Mouse (Mus musculus) intestine, embryonic 16.5 days (tissue): ENCODE results near the gene Unc45a. TPM values are rescaled to one million over a fixed set of nuclear protein-coding genes. Genes with fewer than 3 reads are reported as not detected.
A peak's percentile ranks its signal among the peaks of the same experiment; 100 is the strongest.

Source experiments
- ATAC-seq: fragments of 200-750 bp; cut with Nextera tagmentation; 2 replicates; pipeline ENCODE4 v1.8.0; 2017; ENCODE audit warnings: moderate TSS enrichment, moderate library complexity
- H3K27ac ChIP-seq: fragments of 300-500 bp; sonication (generic); 2 replicates; pipeline ENCODE4 v1.5.1; 2014; ENCODE audit warnings: mild to moderate bottlenecking, low read length
- H3K27me3 ChIP-seq: fragments of 300-500 bp; sonication (generic); replicated peaks from 2 replicates; pipeline ENCODE4 v1.6.1; 2014; ENCODE audit warnings: low read length, control low read depth, mixed read lengths; ENCODE audit not compliant: control insufficient read depth, insufficient read depth
- H3K36me3 ChIP-seq: fragments of 300-500 bp; sonication (generic); 2 replicates; pipeline ENCODE4 v1.6.1; 2014; ENCODE audit warnings: low read length, control low read depth; ENCODE audit not compliant: control insufficient read depth, insufficient read depth
- H3K4me1 ChIP-seq: fragments of 300-500 bp; sonication (generic); 2 replicates; pipeline ENCODE4 v1.6.1; 2014; ENCODE audit warnings: low read length, control low read depth, mixed read lengths; ENCODE audit not compliant: control insufficient read depth, insufficient read depth
- H3K4me2 ChIP-seq: fragments of 300-500 bp; sonication (generic); 2 replicates; pipeline ENCODE4 v1.6.1; 2014; ENCODE audit warnings: low read depth, low read length, control low read depth
- H3K4me3 ChIP-seq: fragments of 300-500 bp; sonication (generic); 2 replicates; pipeline ENCODE4 v1.5.1; 2014; ENCODE audit warnings: mild to moderate bottlenecking, low read length
- H3K9ac ChIP-seq: fragments of 300-500 bp; sonication (generic); 2 replicates; pipeline ENCODE4 v1.6.1; 2014; ENCODE audit warnings: low read depth, low read length
- H3K9me3 ChIP-seq: fragments of 300-500 bp; sonication (generic); 2 replicates; pipeline ENCODE4 v1.6.1; 2016; ENCODE audit warnings: low read length, control low read depth; ENCODE audit not compliant: control insufficient read depth
- WGBS: fragments of 180-500 bp; shearing (Covaris S2); extraction: QIAGEN DNeasy Blood & Tissue Kit; methylation state at CpG from one replicate; pipeline ENCODE4 v1.1.7; 2014; 5-methylcytosine and 5-hydroxymethylcytosine counted together
- polyA plus RNA-seq: library from polyadenylated mRNA; unstranded; fragments of >200 nt; fragmentation: Nextera tagmentation; extraction: Ambion mirVana; gene quantifications from 2 replicates; pipeline ENCODE4 v1.2.1, GENCODE M21; 2015

Unc45a gene
- polyA plus RNA-seq, 1 experiment from 2014 or later: 35.0 TPM

DNA sequence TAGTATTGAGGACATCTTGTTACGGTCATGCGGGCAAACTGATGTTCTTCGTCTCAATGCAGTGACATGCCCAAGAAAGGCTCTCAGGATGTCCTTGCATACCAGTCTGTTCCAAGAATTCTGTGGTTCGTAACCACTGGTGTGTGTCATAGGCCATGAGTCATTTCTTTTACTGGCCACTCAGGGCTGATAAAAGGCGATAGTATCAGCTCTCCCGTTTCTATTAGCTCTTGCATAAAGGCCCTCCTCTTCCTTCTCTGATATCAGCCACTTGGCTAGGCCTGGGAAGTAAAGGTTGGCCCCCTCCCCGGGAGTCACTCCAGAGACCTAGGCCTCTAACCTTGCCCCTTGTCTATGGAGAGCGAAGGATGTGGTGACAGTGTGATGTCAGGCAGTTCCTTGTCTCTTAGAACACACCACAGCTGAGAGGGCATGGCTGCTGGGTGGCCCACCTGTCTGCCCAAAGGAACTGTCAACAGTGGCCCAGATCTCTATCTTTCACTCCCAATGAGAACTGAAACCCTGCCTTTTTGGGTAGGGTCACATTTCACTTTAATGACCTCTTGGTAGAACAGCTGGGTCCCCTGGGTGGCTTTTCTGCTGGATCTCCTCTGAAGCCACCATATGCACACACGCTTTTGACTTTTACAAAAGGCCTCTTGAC lies 34.7 kb upstream of the Unc45a start:
- Histone ChIP-seq H3K36me3 (no peaks in the 10 kb centered on the region), H3K4me3 (no peak overlapping the region), H3K4me1 (no peaks in the 10 kb centered on the region), H3K9ac (no peak overlapping the region), H3K27me3 (no peaks in the 10 kb centered on the region), H3K4me2 (no peak overlapping the region), H3K27ac (no peak overlapping the region), H3K9me3 (no peaks in the 10 kb centered on the region)
- WGBS: 68% methylated on average over 9 of the region's 9 CpGs
- peak; percentile 9; the same call in 1 of the 2 replicates for ATAC-seq

DNA sequence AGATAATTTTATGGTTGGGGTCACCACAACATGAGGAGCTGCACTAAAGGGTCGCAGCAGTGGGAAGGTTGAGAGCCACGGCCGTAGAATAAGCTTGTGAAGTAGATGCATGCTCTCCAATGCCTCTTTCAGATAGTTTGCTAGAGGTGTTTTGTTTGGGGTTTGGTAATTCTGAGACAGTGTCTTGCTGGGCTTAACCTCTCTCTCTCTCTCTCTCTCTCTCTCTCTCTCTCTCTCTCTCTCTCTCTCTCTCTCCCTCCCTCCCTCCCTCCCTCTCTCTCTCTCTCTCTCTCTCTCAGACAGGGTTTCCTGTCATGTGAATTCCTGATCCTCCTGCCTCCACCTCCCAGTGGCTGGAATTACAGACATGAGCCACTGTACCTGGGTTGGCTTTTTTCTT lies 33.9 kb upstream of the Unc45a start:
- Histone ChIP-seq H3K27ac (no peak overlapping the region), H3K9ac (no peak overlapping the region; the same call in 1 of the 2 replicates), H3K9me3 (no peaks in the 10 kb centered on the region), H3K4me1 (peaks cover 3% of the 10 kb centered on the region), H3K36me3 (no peaks in the 10 kb centered on the region), H3K4me3 (no peak overlapping the region), H3K4me2 (no peak overlapping the region), H3K27me3 (no peaks in the 10 kb centered on the region)
- ATAC-seq: no peak
- WGBS: 87% methylated on average over 3 of the region's 3 CpGs

DNA sequence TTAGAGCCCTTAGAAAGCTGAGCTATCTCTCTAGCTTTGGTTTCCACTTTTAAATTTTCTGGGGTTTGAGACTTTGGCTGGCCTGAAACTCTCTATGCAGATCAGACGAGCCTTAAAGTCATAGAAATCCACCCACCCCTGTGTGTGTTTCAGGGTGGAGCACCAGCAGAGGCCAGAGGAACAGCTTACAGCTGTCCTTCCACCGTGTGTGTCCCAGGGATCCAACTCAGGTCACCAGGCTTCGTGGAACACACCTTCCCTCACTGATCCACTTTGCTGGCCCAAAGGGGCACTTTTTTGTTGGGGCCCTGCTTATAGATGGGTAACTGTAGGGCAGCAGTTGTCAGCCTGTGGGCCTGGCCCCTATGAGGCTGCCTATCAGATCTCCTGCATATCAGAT lies 33.5 kb upstream of the Unc45a start:
- H3K27ac ChIP-seq: no peak overlapping the region
- H3K36me3 ChIP-seq: no peaks in the 10 kb centered on the region
- H3K9ac ChIP-seq: peak overlapping the region; percentile 29; the same call in 1 of the 2 replicates
- H3K9me3 ChIP-seq: no peaks in the 10 kb centered on the region
- ATAC-seq: no peak
- WGBS: 52% methylated on average over 3 of the region's 3 CpGs
- peaks cover 8% of the 10 kb centered on the region for H3K4me1 ChIP-seq
- H3K4me3 ChIP-seq: no peak overlapping the region
- H3K4me2 ChIP-seq: no peak overlapping the region
- no peaks in the 10 kb centered on the region for H3K27me3 ChIP-seq

- no peaks in the 10 kb centered on the region for H3K27me3 ChIP-seq
- H3K36me3 ChIP-seq: no peaks in the 10 kb centered on the region
- H3K4me1 ChIP-seq: peaks cover 10% of the 10 kb centered on the region
- 81% methylated on average over 12 of the region's 12 CpGs for WGBS
- no peaks in the 10 kb centered on the region for H3K9me3 ChIP-seq
- H3K27ac ChIP-seq: no peak overlapping the region
- ATAC-seq: no peak
- H3K4me2 ChIP-seq: no peak overlapping the region
- no peak overlapping the region for H3K9ac ChIP-seq
- H3K4me3 ChIP-seq: no peak overlapping the region
Observed at GRCm38 (mm10) chr7:80373850-80374249, 33.0 kb upstream of the Unc45a start.

- peaks cover 14% of the 10 kb centered on the region for H3K4me1 ChIP-seq
- no peaks in the 10 kb centered on the region for H3K9me3 ChIP-seq
- no peak overlapping the region for H3K9ac ChIP-seq
- H3K27ac ChIP-seq: no peak overlapping the region
- ATAC-seq: no peak
- no peak overlapping the region for H3K4me3 ChIP-seq
- H3K27me3 ChIP-seq: no peaks in the 10 kb centered on the region
- no peak overlapping the region for H3K4me2 ChIP-seq
- WGBS: 66% methylated on average over 4 of the region's 4 CpGs
- no peaks in the 10 kb centered on the region for H3K36me3 ChIP-seq
Observed at GRCm38 (mm10) chr7:80373352-80373751, 32.5 kb upstream of the Unc45a start.

- H3K4me3 ChIP-seq: no peak overlapping the region
- no peak overlapping the region for H3K4me2 ChIP-seq
- H3K9ac ChIP-seq: no peak overlapping the region
- no peak for ATAC-seq
- no peaks in the 10 kb centered on the region for H3K9me3 ChIP-seq
- H3K4me1 ChIP-seq: peaks cover 15% of the 10 kb centered on the region
- no peaks in the 10 kb centered on the region for H3K36me3 ChIP-seq
- WGBS: 73% methylated on average over 2 of the region's 2 CpGs
- no peaks in the 10 kb centered on the region for H3K27me3 ChIP-seq
- H3K27ac ChIP-seq: no peak overlapping the region
Observed at GRCm38 (mm10) chr7:80372667-80373066, 31.9 kb upstream of the Unc45a start.

DNA sequence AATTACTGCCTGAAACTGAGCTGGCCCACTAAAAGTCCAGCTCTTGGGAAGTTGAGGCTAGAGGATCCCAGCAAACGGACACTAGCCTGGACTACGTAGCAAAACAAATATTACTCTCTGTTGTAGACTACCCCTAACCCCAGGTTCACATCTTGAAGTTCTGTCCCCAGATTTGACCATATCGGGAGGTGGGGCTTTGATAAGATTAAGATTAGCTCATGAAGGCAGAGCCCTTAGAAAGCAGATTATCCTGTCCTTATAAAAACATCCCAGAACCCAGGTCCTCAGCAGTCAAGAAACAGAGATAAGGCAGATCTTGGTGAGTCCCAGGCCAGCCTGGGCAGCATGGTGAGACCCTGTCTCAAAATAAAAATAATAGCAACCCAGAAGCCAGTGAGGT lies 31.4 kb upstream of the Unc45a start:
- H3K27ac ChIP-seq: no peak overlapping the region
- H3K9me3 ChIP-seq: no peaks in the 10 kb centered on the region
- no peak overlapping the region for H3K9ac ChIP-seq
- ATAC-seq: no peak
- no peak overlapping the region for H3K4me2 ChIP-seq
- no peaks in the 10 kb centered on the region for H3K27me3 ChIP-seq
- H3K4me1 ChIP-seq: peaks cover 15% of the 10 kb centered on the region
- peaks cover 1% of the 10 kb centered on the region; the same call in 1 of the 2 replicates for H3K36me3 ChIP-seq
- no peak overlapping the region for H3K4me3 ChIP-seq
- WGBS: 82% methylated on average over 3 of the region's 3 CpGs

DNA sequence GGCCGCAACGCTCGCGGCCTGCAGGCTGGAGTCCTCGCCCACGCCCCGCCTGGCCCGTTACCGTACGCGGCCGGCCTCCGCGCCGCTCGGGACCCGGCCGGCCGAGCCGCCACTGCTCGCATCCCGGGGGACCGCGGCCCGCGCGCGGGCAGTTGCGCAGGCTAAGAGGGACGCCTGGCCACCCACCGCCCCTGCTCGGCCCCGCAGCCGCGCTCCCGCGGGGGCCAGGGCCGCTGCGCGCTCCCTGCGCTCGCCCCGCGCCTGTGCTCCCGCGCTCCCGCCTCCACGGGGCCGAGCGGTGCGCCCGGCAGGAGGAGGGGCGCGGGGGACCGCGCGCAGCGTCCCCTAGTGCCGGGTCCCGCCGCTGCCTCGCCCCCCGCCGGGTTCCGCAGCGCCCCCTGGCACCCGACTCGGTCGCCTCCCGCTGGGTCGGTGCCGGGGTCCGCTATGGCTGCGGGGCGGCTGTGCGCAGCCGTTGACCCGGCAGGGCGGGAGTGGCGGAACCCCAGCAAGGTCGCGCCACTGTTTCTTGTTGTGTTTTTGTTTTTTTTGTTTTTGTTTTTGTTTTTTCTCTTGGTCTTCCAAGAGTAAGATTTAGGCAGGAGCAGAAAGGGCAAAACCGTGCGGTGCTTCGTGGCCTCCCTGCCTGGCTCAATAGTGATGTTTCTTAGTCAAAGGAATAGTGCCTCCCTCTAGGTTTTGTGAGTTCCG lies 30.4 kb upstream of the Unc45a start, which contains the start of gene Man2a2:
Gene Man2a2 (minus strand): TSS at position 335 of the 711 bp plus-strand sequence.
- H3K9ac ChIP-seq: peak within 1 kb of the TSS; percentile 85
- peaks cover 4% of the 10 kb centered on the region; the same call in 1 of the 2 replicates for H3K36me3 ChIP-seq
- peak within 1 kb of the TSS; percentile 84 for H3K4me3 ChIP-seq
- H3K27ac ChIP-seq: peak within 1 kb of the TSS; percentile 86
- peaks cover 15% of the 10 kb centered on the region for H3K4me1 ChIP-seq
- WGBS: 1% methylated on average over 68 of the region's 86 CpGs
- ATAC-seq: peak; percentile 75
- H3K27me3 ChIP-seq: no peaks in the 10 kb centered on the region
- peak within 1 kb of the TSS; percentile 73 for H3K4me2 ChIP-seq
- H3K9me3 ChIP-seq: no peaks in the 10 kb centered on the region

GRCm38 (mm10) chr7:80370649-80371040 lies 29.8 kb upstream of the Unc45a start:
- no peaks in the 10 kb centered on the region for H3K27me3 ChIP-seq
- peaks cover 4% of the 10 kb centered on the region; the same call in 1 of the 2 replicates for H3K36me3 ChIP-seq
- peak overlapping the region; percentile 86 for H3K27ac ChIP-seq
- peak overlapping the region; percentile 84 for H3K4me3 ChIP-seq
- H3K4me1 ChIP-seq: peaks cover 15% of the 10 kb centered on the region
- H3K4me2 ChIP-seq: peak overlapping the region; percentile 73
- no peaks in the 10 kb centered on the region for H3K9me3 ChIP-seq
- peak overlapping the region; percentile 85 for H3K9ac ChIP-seq
- under 1% methylated on average over 31 of the region's 31 CpGs for WGBS
- ATAC-seq: peak; percentile 59
